Mouse (Mus musculus) MEL (cell line): ENCODE measurements around the gene Fyn. TPM values are rescaled to one million over a fixed set of nuclear protein-coding genes. Genes with fewer than 3 reads are reported as not detected.

ENCODE experiments used
- DNase-seq: peaks from one replicate; pipeline ENCODE4 v3.0.0; 2011; ENCODE audit warnings: low read depth, low spot score
- H3K27ac ChIP-seq: 2 replicates; pipeline ENCODE4 v1.5.1; 2012; ENCODE audit warnings: low read depth, mild to moderate bottlenecking, control low read depth, low read length, moderate library complexity; ENCODE audit not compliant: control insufficient read depth
- H3K27me3 ChIP-seq, 2 experiments: fragments of 150-350 bp in 1 of 2; sonication (generic) in 1 of 2; 2 replicates each; pipeline ENCODE4 v1.6.1; 2012; ENCODE audit warnings: low read length in 2 of 2, mild to moderate bottlenecking in 2 of 2, improper control_type of control experiment in 1 of 2, moderate library complexity in 1 of 2; ENCODE audit not compliant: insufficient read depth in 2 of 2, control insufficient read depth in 1 of 2
- H3K36me3 ChIP-seq, 2 experiments: 2 replicates each; pipeline ENCODE4 v1.6.1; 2012 to 2014; ENCODE audit warnings: low read length in 2 of 2, improper control_type of control experiment in 1 of 2, inconsistent platforms in 1 of 2, mild to moderate bottlenecking in 1 of 2; ENCODE audit not compliant: insufficient read depth in 2 of 2, control insufficient read depth in 1 of 2
- H3K4me1 ChIP-seq, 2 experiments: fragments of 150-350 bp in 1 of 2; sonication (generic) in 1 of 2; 2 replicates each; pipeline ENCODE4 v1.6.1; 2012; ENCODE audit warnings: low read length in 2 of 2, improper control_type of control experiment in 1 of 2, mild to moderate bottlenecking in 1 of 2; ENCODE audit not compliant: insufficient read depth in 2 of 2, control insufficient read depth in 1 of 2
- H3K4me3 ChIP-seq, 2 experiments: fragments of 150-350 bp in 1 of 2; sonication (generic) in 1 of 2; 2 replicates each; pipeline ENCODE4 v1.5.1; 2012; ENCODE audit warnings: low read depth in 2 of 2, low read length in 2 of 2, mild to moderate bottlenecking in 2 of 2, moderate library complexity in 2 of 2, control low read depth in 1 of 2, improper control_type of control experiment in 1 of 2; ENCODE audit not compliant: control insufficient read depth in 1 of 2, insufficient read depth in 1 of 2
- H3K79me2 ChIP-seq: 2 replicates; pipeline ENCODE4 v1.6.1; 2012; ENCODE audit warnings: mild to moderate bottlenecking, low read length, moderate library complexity; ENCODE audit not compliant: control insufficient read depth, poor library complexity, insufficient read depth
- H3K9ac ChIP-seq: 2 replicates; pipeline ENCODE4 v1.6.1; 2012; ENCODE audit warnings: low read depth, mild to moderate bottlenecking, control low read depth, low read length, moderate library complexity; ENCODE audit not compliant: control insufficient read depth, poor library complexity, severe bottlenecking
- H3K9me3 ChIP-seq: fragments of 150-350 bp; sonication (generic); replicated peaks from 2 replicates; pipeline ENCODE4 v1.6.1; 2012; ENCODE audit warnings: mild to moderate bottlenecking, low read length, improper control_type of control experiment, moderate library complexity; ENCODE audit not compliant: insufficient read depth
- BHLHE40 ChIP-seq: IDR thresholded peaks from 2 replicates; pipeline ENCODE4 v1.6.1; 2012; ENCODE audit warnings: low read depth, mild to moderate bottlenecking, inconsistent platforms, low read length, improper control_type of control experiment, borderline replicate concordance
- CHD2 ChIP-seq: IDR thresholded peaks from 2 replicates; pipeline ENCODE4 v1.6.1; 2011; ENCODE audit warnings: low read length, improper control_type of control experiment
- CTCF ChIP-seq, 3 experiments: IDR thresholded peaks in 2 of 3; conservative IDR thresholded peaks in 1 of 3; 2 replicates each; pipeline ENCODE4 v1.5.1; 2011 to 2012; ENCODE audit warnings: low read length in 3 of 3, low read depth in 2 of 3, mild to moderate bottlenecking in 2 of 3, improper control_type of control experiment in 1 of 3, inconsistent platforms in 1 of 3, mixed read lengths in 1 of 3, moderate library complexity in 1 of 3; ENCODE audit not compliant: control insufficient read depth in 1 of 3, insufficient read depth in 1 of 3, poor library complexity in 1 of 3, severe bottlenecking in 1 of 3
- E2F4 ChIP-seq: IDR thresholded peaks from 2 replicates; pipeline ENCODE4 v1.6.1; 2011; ENCODE audit warnings: low read depth, low read length, improper control_type of control experiment, borderline replicate concordance
- ELF1 ChIP-seq: IDR thresholded peaks from 2 replicates; pipeline ENCODE4 v1.6.1; 2014; ENCODE audit warnings: low read depth, mild to moderate bottlenecking, inconsistent platforms, low read length, improper control_type of control experiment, moderate library complexity
- EP300 ChIP-seq, 2 experiments: IDR thresholded peaks; 2 replicates each; pipeline ENCODE4 v1.6.1; 2011; ENCODE audit warnings: improper control_type of control experiment in 2 of 2, low read length in 2 of 2, low read depth in 1 of 2, mild to moderate bottlenecking in 1 of 2
- GABPA ChIP-seq: IDR thresholded peaks from 2 replicates; pipeline ENCODE4 v1.6.1; 2012; ENCODE audit warnings: low read depth, mild to moderate bottlenecking, inconsistent platforms, low read length, improper control_type of control experiment, moderate library complexity
- GATA1 ChIP-seq: IDR thresholded peaks from 2 replicates; pipeline ENCODE4 v1.6.1; 2011; ENCODE audit warnings: low read depth, low read length, improper control_type of control experiment
- HCFC1 ChIP-seq: IDR thresholded peaks from 2 replicates; pipeline ENCODE4 v1.6.1; 2012; ENCODE audit warnings: low read depth, mild to moderate bottlenecking, inconsistent platforms, low read length, improper control_type of control experiment, moderate library complexity
- JUND ChIP-seq: IDR thresholded peaks from 2 replicates; pipeline ENCODE4 v1.6.1; 2011; ENCODE audit warnings: low read depth, mild to moderate bottlenecking, improper control_type of control experiment, low read length
- KAT2A ChIP-seq: conservative IDR thresholded peaks from 2 replicates; pipeline ENCODE4 v1.6.1; 2012; ENCODE audit warnings: low read depth, low read length, improper control_type of control experiment, inconsistent platforms
- MAFK ChIP-seq: IDR thresholded peaks from 2 replicates; pipeline ENCODE4 v1.6.1; 2011; ENCODE audit warnings: low read depth, mild to moderate bottlenecking, low read length, improper control_type of control experiment, borderline replicate concordance
- MAX ChIP-seq: IDR thresholded peaks from 2 replicates; pipeline ENCODE4 v1.6.1; 2011; ENCODE audit warnings: low read length, improper control_type of control experiment
- MEF2A ChIP-seq: IDR thresholded peaks from 2 replicates; pipeline ENCODE4 v1.6.1; 2014; ENCODE audit warnings: low read depth, mild to moderate bottlenecking, inconsistent platforms, low read length, improper control_type of control experiment; ENCODE audit not compliant: poor library complexity, insufficient replicate concordance, severe bottlenecking; ENCODE audit errors: extremely low read depth
- MXI1 ChIP-seq: IDR thresholded peaks from 2 replicates; pipeline ENCODE4 v1.6.1; 2011; ENCODE audit warnings: mild to moderate bottlenecking, low read depth, low read length, improper control_type of control experiment
- NELFE ChIP-seq: IDR thresholded peaks from 2 replicates; pipeline ENCODE4 v1.6.1; 2011; ENCODE audit warnings: low read depth, low read length, improper control_type of control experiment
- NRF1 ChIP-seq: IDR thresholded peaks from 2 replicates; pipeline ENCODE4 v1.6.1; 2014; ENCODE audit warnings: low read depth, mild to moderate bottlenecking, inconsistent platforms, low read length, improper control_type of control experiment, moderate library complexity; ENCODE audit not compliant: poor library complexity, insufficient read depth, severe bottlenecking
- POLR2A ChIP-seq, 2 experiments: IDR thresholded peaks; 2 replicates each; pipeline ENCODE4 v1.6.1; 2011 to 2012; ENCODE audit warnings: low read length in 2 of 2, mild to moderate bottlenecking in 2 of 2, control low read depth in 1 of 2, improper control_type of control experiment in 1 of 2, low read depth in 1 of 2, moderate library complexity in 1 of 2; ENCODE audit not compliant: control insufficient read depth in 1 of 2, insufficient read depth in 1 of 2, poor library complexity in 1 of 2
- POLR2AphosphoS5 ChIP-seq: IDR thresholded peaks from 2 replicates; pipeline ENCODE4 v1.6.1; 2012; ENCODE audit warnings: low read depth, borderline replicate concordance, mild to moderate bottlenecking, inconsistent platforms, low read length, moderate library complexity, mixed read lengths
- RAD21 ChIP-seq: IDR thresholded peaks from 2 replicates; pipeline ENCODE4 v1.6.1; 2011; ENCODE audit warnings: mild to moderate bottlenecking, low read depth, low read length, improper control_type of control experiment
- RCOR1 ChIP-seq: IDR thresholded peaks from 2 replicates; pipeline ENCODE4 v1.6.1; 2012; ENCODE audit warnings: low read depth, mild to moderate bottlenecking, inconsistent platforms, low read length, improper control_type of control experiment
- SIN3A ChIP-seq: IDR thresholded peaks from 2 replicates; pipeline ENCODE4 v1.6.1; 2012; ENCODE audit warnings: low read length, improper control_type of control experiment, inconsistent platforms
- SMC3 ChIP-seq: IDR thresholded peaks from 2 replicates; pipeline ENCODE4 v1.6.1; 2011; ENCODE audit warnings: low read depth, low read length, improper control_type of control experiment
- TAL1 ChIP-seq: IDR thresholded peaks from 2 replicates; pipeline ENCODE4 v1.6.1; 2012; ENCODE audit warnings: mild to moderate bottlenecking, inconsistent platforms, low read length, moderate library complexity, mixed read lengths
- TBP ChIP-seq: IDR thresholded peaks from 2 replicates; pipeline ENCODE4 v1.8.0; 2011; ENCODE audit warnings: low read depth, low read length, improper control_type of control experiment
- TCF12 ChIP-seq: IDR thresholded peaks from 2 replicates; pipeline ENCODE4 v1.6.1; 2014; ENCODE audit warnings: low read depth, mild to moderate bottlenecking, inconsistent platforms, low read length, improper control_type of control experiment, moderate library complexity
- ZKSCAN1 ChIP-seq: IDR thresholded peaks from 2 replicates; pipeline ENCODE4 v1.6.1; 2012; ENCODE audit warnings: low read depth, mild to moderate bottlenecking, inconsistent platforms, low read length, improper control_type of control experiment, moderate library complexity
- ZNF384 ChIP-seq: IDR thresholded peaks from 2 replicates; pipeline ENCODE4 v1.6.1; 2012; ENCODE audit warnings: low read depth, mild to moderate bottlenecking, inconsistent platforms, low read length, improper control_type of control experiment
- polyA plus RNA-seq, 2 experiments: library from polyadenylated mRNA; stranded (reverse) in 1 of 2; unstranded in 1 of 2; fragments of >175 nt in 1 of 2; fragments of >200 nt in 1 of 2; gene quantifications; 2 replicates each; pipeline versions ENCODE4 v1.2.1 to v1.2.4; 2012; ENCODE audit warnings: low replicate concordance in 2 of 2, low read depth in 1 of 2; ENCODE audit not compliant: insufficient read length in 2 of 2, insufficient read depth in 1 of 2, missing spikeins in 1 of 2
- total RNA-seq: library from RNA; depleted of rRNA; stranded (reverse); fragments of 300-350 nt; gene quantifications from 2 replicates; pipeline ENCODE4 v1.2.3, GENCODE M21; 2012

The Fyn gene
- total and polyA plus RNA-seq, 3 experiments, result 0.03 TPM; not detected in 2

DNA sequence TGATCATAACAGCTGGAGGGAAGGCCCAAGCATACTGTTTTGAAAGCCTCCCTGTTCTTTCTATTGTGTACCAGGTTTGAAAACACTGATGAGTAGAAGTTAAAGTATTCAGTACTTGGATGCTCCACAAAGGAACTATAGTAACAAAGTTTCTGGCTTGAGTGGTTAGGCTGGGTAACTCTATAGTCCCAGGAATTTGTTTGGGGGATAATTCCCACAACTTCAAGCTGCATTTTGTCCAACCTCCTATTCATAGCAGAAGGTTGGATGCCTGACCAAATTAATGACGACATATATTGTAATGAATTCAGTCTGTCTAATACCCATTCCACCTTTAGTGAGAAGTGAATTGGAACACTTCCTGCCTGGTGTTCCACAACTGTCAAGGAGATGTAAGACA lies 22.7 kb upstream of the Fyn start:
- DNase-seq, result no peak
- Histone ChIP-seq H3K79me2 (no peaks in the 10 kb centered on the region), H3K9ac (no peak overlapping the region), H3K27me3 (no peaks in the 10 kb centered on the region), H3K36me3 (no peaks in the 10 kb centered on the region), H3K27ac (no peak overlapping the region), H3K9me3 (no peaks in the 10 kb centered on the region), H3K4me3 (no peak overlapping the region), H3K4me1 (no peaks in the 10 kb centered on the region)
- no peak for TF ChIP-seq CTCF (IDR thresholded peaks at IDR 0.05 in 2 of 3, conservative IDR thresholded peaks at IDR 0.05 in 1 of 3; ENCODE audit: control insufficient read depth in 1 of 3, insufficient read depth in 1 of 3, low read depth in 2 of 3, low read length in 3 of 3, poor library complexity in 1 of 3, severe bottlenecking in 1 of 3)
- TF ChIP-seq EP300 (IDR thresholded peaks at IDR 0.05; ENCODE audit: low read depth in 1 of 2, low read length in 2 of 2), result no peak
- TF ChIP-seq SMC3, result no peak
- TF ChIP-seq MAX, result no peak
- no peak for TF ChIP-seq SIN3A
- TF ChIP-seq ELF1, result no peak
- TF ChIP-seq NRF1, result no peak
- TF ChIP-seq RAD21, result no peak
- TF ChIP-seq MAFK, result no peak
- TF ChIP-seq NELFE, result no peak
- no peak for TF ChIP-seq ZNF384
- no peak for TF ChIP-seq POLR2A (IDR thresholded peaks at IDR 0.05; ENCODE audit: control insufficient read depth in 1 of 2, insufficient read depth in 1 of 2, low read depth in 1 of 2, low read length in 2 of 2, poor library complexity in 1 of 2)
- no peak for TF ChIP-seq BHLHE40
- TF ChIP-seq MEF2A, result no peak
- no peak for TF ChIP-seq KAT2A
- no peak for TF ChIP-seq GABPA
- no peak for TF ChIP-seq HCFC1
- TF ChIP-seq TBP, result no peak
- TF ChIP-seq E2F4, result no peak
- TF ChIP-seq TAL1, result no peak

- TF ChIP-seq ZNF384, result no peak
- TF ChIP-seq GATA1, result no peak
- no peak for TF ChIP-seq KAT2A
- TF ChIP-seq SMC3, result no peak
- TF ChIP-seq POLR2A (IDR thresholded peaks at IDR 0.05; ENCODE audit: control insufficient read depth in 1 of 2, insufficient read depth in 1 of 2, low read depth in 1 of 2, low read length in 2 of 2, poor library complexity in 1 of 2), result no peak
- no peak for TF ChIP-seq JUND
- no peak for TF ChIP-seq BHLHE40
- no peak for TF ChIP-seq EP300 (IDR thresholded peaks at IDR 0.05; ENCODE audit: low read depth in 1 of 2, low read length in 2 of 2)
- TF ChIP-seq POLR2AphosphoS5, result no peak
- no peak for TF ChIP-seq ZKSCAN1
- TF ChIP-seq TAL1, result no peak
- TF ChIP-seq CTCF (IDR thresholded peaks at IDR 0.05 in 2 of 3, conservative IDR thresholded peaks at IDR 0.05 in 1 of 3; ENCODE audit: control insufficient read depth in 1 of 3, insufficient read depth in 1 of 3, low read depth in 2 of 3, low read length in 3 of 3, poor library complexity in 1 of 3, severe bottlenecking in 1 of 3), result no peak
- no peak for TF ChIP-seq RCOR1
- no peak for TF ChIP-seq NELFE
- TF ChIP-seq MXI1, result no peak
- TF ChIP-seq TCF12, result no peak
- TF ChIP-seq CHD2, result no peak
- H3K9me3 ChIP-seq, result no peaks in the 10 kb centered on the region
- H3K4me1 ChIP-seq, result no peaks in the 10 kb centered on the region
- H3K27ac ChIP-seq, result no peak overlapping the region
- H3K4me3 ChIP-seq, result no peak overlapping the region
- no peaks in the 10 kb centered on the region for H3K79me2 ChIP-seq
- H3K36me3 ChIP-seq, result no peaks in the 10 kb centered on the region
- no peaks in the 10 kb centered on the region for H3K27me3 ChIP-seq
- no peak for DNase-seq
- no peak overlapping the region for H3K9ac ChIP-seq
These were observed 18.8 kb upstream of the Fyn start for GRCm38 (mm10) chr10:39349781-39350364.
